Comparison of ENCODE assay signal across 18 mouse cellular contexts in genomic region chr19:20728278-20728677, GRCm38 (mm10). TPM values are rescaled to one million over a fixed set of nuclear protein-coding genes. Genes with fewer than 3 reads are reported as not detected.
DNase-seq lines count a peak whose midpoint lies in the region; ATAC-seq and TF ChIP-seq lines count a peak whose summit lies in the region.
"Had no signal": no experiment of that assay in that cellular context is flagged by ENCODE, and none has a peak within 500 bp of the region (broad histone marks: within the 10 kb centered on the region; RNA-seq: fewer than 3 reads in every experiment).

No protein-coding gene starts in this region.

- peak; percentile 28; the same call in 1 of the 2 replicates for TF ChIP-seq CTCF in heart, postnatal 0 days (IDR thresholded peaks at IDR 0.05; ENCODE audit: low read depth)
- no peak for TF ChIP-seq CTCF in liver, adult 2 months (IDR thresholded peaks at IDR 0.05; ENCODE audit: low read depth, low read length)

- TF ChIP-seq EP300 in heart, postnatal 0 days (IDR thresholded peaks at IDR 0.05; ENCODE audit: low read depth) = no peak

- TF ChIP-seq POLR2A in liver, adult 2 months (IDR thresholded peaks at IDR 0.05; ENCODE audit: extremely low read depth, insufficient read depth, low read length) = no peak

- H3K36me3 ChIP-seq in heart, postnatal 0 days (replicated peaks; ENCODE audit: control insufficient read depth, insufficient read depth, low read length) = no peaks in the 10 kb centered on the region
- H3K36me3 ChIP-seq in liver, adult 2 months (ENCODE audit: control insufficient read depth, insufficient read depth, low read length) = no peaks in the 10 kb centered on the region
- H3K36me3 ChIP-seq in embryonic facial prominence, embryonic 14.5 days (ENCODE audit: control insufficient read depth, insufficient read depth, low read length) = no peaks in the 10 kb centered on the region
- H3K36me3 ChIP-seq: embryonic facial prominence, embryonic 13.5 days; forebrain, embryonic 12.5 days had no signal

- ATAC-seq in heart, postnatal 0 days (ENCODE audit: insufficient read depth, low read depth) = no peak
- ATAC-seq in embryonic facial prominence, embryonic 14.5 days (ENCODE audit: low read depth) = no peak
- ATAC-seq: CD4-positive, CD25-positive, alpha-beta regulatory T cell, adult 4 months had no signal

- no peak overlapping the region for H3K4me2 ChIP-seq in heart, postnatal 0 days (ENCODE audit: low read depth, low read length)
- H3K4me2 ChIP-seq in embryonic facial prominence, embryonic 14.5 days (ENCODE audit: low read depth, low read length) = no peak overlapping the region
- H3K4me2 ChIP-seq: embryonic facial prominence, embryonic 13.5 days; forebrain, embryonic 12.5 days; heart, embryonic 11.5 days had no signal

- H3K9me3 ChIP-seq in heart, postnatal 0 days (replicated peaks; ENCODE audit: control insufficient read depth, low read length) = no peaks in the 10 kb centered on the region
- no peaks in the 10 kb centered on the region for H3K9me3 ChIP-seq in embryonic facial prominence, embryonic 14.5 days (ENCODE audit: control insufficient read depth, low read length)
- H3K9me3 ChIP-seq: embryonic facial prominence, embryonic 13.5 days; forebrain, embryonic 12.5 days; megakaryocyte, embryonic 14.5 days had no signal

- H3K27ac ChIP-seq in heart, postnatal 0 days (ENCODE audit: low read depth) = no peak overlapping the region
- no peak overlapping the region for H3K27ac ChIP-seq in liver, adult 2 months (replicated peaks; ENCODE audit: insufficient read depth, low read depth, low read length)
- no peak overlapping the region for H3K27ac ChIP-seq in embryonic facial prominence, embryonic 14.5 days (replicated peaks; ENCODE audit: low read depth, low read length)
- H3K27ac ChIP-seq: embryonic facial prominence, embryonic 13.5 days; forebrain, embryonic 12.5 days had no signal

- H3K4me1 ChIP-seq in heart, postnatal 0 days (ENCODE audit: control insufficient read depth, insufficient read depth) = no peaks in the 10 kb centered on the region
- peaks cover 8% of the 10 kb centered on the region; the same call in 1 of the 2 replicates for H3K4me1 ChIP-seq in liver, adult 2 months (ENCODE audit: control insufficient read depth, insufficient read depth, low read length)
- H3K4me1 ChIP-seq in embryonic facial prominence, embryonic 14.5 days (ENCODE audit: control insufficient read depth, insufficient read depth, low read length) = no peaks in the 10 kb centered on the region
- H3K4me1 ChIP-seq: embryonic facial prominence, embryonic 13.5 days; forebrain, embryonic 12.5 days had no signal

- H3K79me2 ChIP-seq in liver, adult 2 months (ENCODE audit: control insufficient read depth, insufficient read depth, low read length) = no peaks in the 10 kb centered on the region; the same call in 1 of the 2 replicates

- 56% methylated on average over 1 of the region's 1 CpGs for WGBS in heart, postnatal 0 days
- 83% methylated on average over 1 of the region's 1 CpGs for WGBS in liver, adult 2 months
- WGBS in embryonic facial prominence, embryonic 14.5 days = 72% methylated on average over 1 of the region's 1 CpGs

- DNase-seq in heart, postnatal 0 days (ENCODE audit: low spot score) = no peak
- no peak for DNase-seq in heart, adult 9 months (ENCODE audit: low spot score in 2 of 2)
- DNase-seq in liver, adult 2 months (ENCODE audit: extremely low read depth, low read depth, low spot score) = peak; percentile 44
- DNase-seq in liver = no peak
- peak; percentile 13 for DNase-seq in Muller cell, postnatal 12 days (ENCODE audit: inconsistent ontology term)
- peak; percentile 9 for DNase-seq in embryonic facial prominence, embryonic 14.5 days (ENCODE audit: low spot score)
- no peak for DNase-seq in ovary, postnatal 36 days (ENCODE audit: low spot score)
- DNase-seq in gastrocnemius, adult 18-20 months (ENCODE audit: low spot score) = no peak
- DNase-seq: cerebellum, adult 9-10 months; kidney, adult 18-20 months; lung, adult 18-20 months; thymus, postnatal 25 days had no signal

- no peaks in the 10 kb centered on the region for H3K27me3 ChIP-seq in heart, postnatal 0 days (ENCODE audit: control insufficient read depth, insufficient read depth, low read length)
- H3K27me3 ChIP-seq in liver, adult 2 months (ENCODE audit: control insufficient read depth, insufficient read depth, low read length) = no peaks in the 10 kb centered on the region
- no peaks in the 10 kb centered on the region for H3K27me3 ChIP-seq in embryonic facial prominence, embryonic 14.5 days (replicated peaks; ENCODE audit: control insufficient read depth, insufficient read depth, low read length)
- H3K27me3 ChIP-seq: embryonic facial prominence, embryonic 13.5 days; forebrain, embryonic 12.5 days; megakaryocyte, embryonic 14.5 days had no signal

- no peak overlapping the region for H3K4me3 ChIP-seq in heart, postnatal 0 days (ENCODE audit: low read depth, low read length)
- H3K4me3 ChIP-seq in liver, adult 2 months (ENCODE audit: insufficient read depth, low read depth, low read length) = no peak overlapping the region
- no peak overlapping the region for H3K4me3 ChIP-seq in embryonic facial prominence, embryonic 14.5 days (ENCODE audit: low read depth, low read length)
- H3K4me3 ChIP-seq: embryonic facial prominence, embryonic 13.5 days; forebrain, embryonic 12.5 days; megakaryocyte, embryonic 14.5 days had no signal

- no peak overlapping the region for H3K9ac ChIP-seq in heart, postnatal 0 days (replicated peaks; ENCODE audit: low read depth, low read length)
- no peak overlapping the region for H3K9ac ChIP-seq in liver, adult 2 months (ENCODE audit: low read depth, low read length)
- H3K9ac ChIP-seq in embryonic facial prominence, embryonic 14.5 days (ENCODE audit: low read depth, low read length) = no peak overlapping the region
- H3K9ac ChIP-seq: embryonic facial prominence, embryonic 13.5 days; forebrain, embryonic 12.5 days had no signal

RNA-seq across cellular contexts. Expression of gene Aldh1a7, which starts 0.9 kb away (rescaled TPM):
- 1.9 and 6.0 TPM in 2 replicates for total RNA-seq in heart, postnatal 0 days (2014; rRNA removed; ENCODE audit: low replicate concordance)
- polyA plus RNA-seq in heart, postnatal 0 days (2015; fragmentation: Nextera tagmentation; extraction: Ambion mirVana) = 0.25 and 1.0 TPM in 2 replicates
- 182 and 198 TPM in 2 replicates for total RNA-seq in liver, adult 2 months (2014; rRNA removed)
- polyA plus RNA-seq in liver, adult 2 months (2012; rRNA removed) = 67.2 and 83.4 TPM in 2 replicates
- polyA plus RNA-seq in embryonic facial prominence, embryonic 14.5 days (2014; fragmentation: Nextera tagmentation; extraction: Ambion mirVana) = 7.6 and 10.4 TPM in 2 replicates
- total RNA-seq in gastrocnemius, adult 18-20 months (2021) = 1 to 10 TPM in 1 of 2 experiments, under 1 TPM in 1; 0.32 to 1.0 TPM
- total RNA-seq: neutrophil, adult 5-6 weeks had no signal
- polyA plus RNA-seq: CD4-positive, CD25-positive, alpha-beta regulatory T cell, adult 4 months had no signal

Comparison
In these comparisons a context has a peak if more than half of its experiments do, and no peak if none do; other contexts are left out.
1. DNase-seq: peak in liver, adult 2 months (single experiment), Muller cell, postnatal 12 days (single experiment) and embryonic facial prominence, embryonic 14.5 days (single experiment); none in heart, postnatal 0 days (single experiment), heart, adult 9 months (0 of 2), liver (single experiment), ovary, postnatal 36 days (single experiment) and gastrocnemius, adult 18-20 months (single experiment).
2. RNA of gene Aldh1a7, which starts 0.9 kb away (total RNA-seq): 182 to 198 TPM in liver, adult 2 months; 1.9 to 6.0 TPM in heart, postnatal 0 days and 0.32 to 1.0 TPM in gastrocnemius, adult 18-20 months; every median in the first group is over 10 times any median in the second.